Mouse (Mus musculus) ovary, adult 18-20 months (tissue): ENCODE data around the gene Rora.

Source experiments
- DNase-seq: peaks from one replicate; pipeline ENCODE4 v3.0.0; 2022; ENCODE audit warnings: low spot score, mixed read lengths

The Rora gene

GRCm38 (mm10) chr9:69229935-69230334 lies 576.3 kb downstream of the Rora start:
- DNase-seq, result no peak

DNA sequence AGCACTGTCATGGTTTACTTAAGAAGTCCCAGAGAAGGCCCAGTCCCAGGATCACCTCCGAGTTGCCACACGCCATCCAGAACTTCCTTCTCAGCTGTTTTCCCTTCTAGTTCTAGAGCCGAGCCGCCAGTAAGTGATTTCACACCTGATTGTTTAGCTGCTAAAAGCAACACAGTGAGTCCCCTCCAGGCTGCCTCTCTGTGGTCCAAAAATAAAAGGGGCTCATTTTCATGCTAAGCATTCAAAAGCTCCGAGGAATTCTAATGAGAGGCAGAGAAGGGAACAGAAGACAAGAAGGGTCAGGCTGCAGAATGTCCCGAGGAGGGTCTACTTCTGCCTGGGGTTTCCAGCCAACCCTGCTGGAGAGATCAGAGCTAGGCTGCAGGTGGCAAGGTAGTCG lies 580.9 kb downstream of the Rora start:
- DNase-seq, result no peak

GRCm38 (mm10) chr9:69237316-69237715 lies 583.7 kb downstream of the Rora start:
- no peak for DNase-seq

DNA sequence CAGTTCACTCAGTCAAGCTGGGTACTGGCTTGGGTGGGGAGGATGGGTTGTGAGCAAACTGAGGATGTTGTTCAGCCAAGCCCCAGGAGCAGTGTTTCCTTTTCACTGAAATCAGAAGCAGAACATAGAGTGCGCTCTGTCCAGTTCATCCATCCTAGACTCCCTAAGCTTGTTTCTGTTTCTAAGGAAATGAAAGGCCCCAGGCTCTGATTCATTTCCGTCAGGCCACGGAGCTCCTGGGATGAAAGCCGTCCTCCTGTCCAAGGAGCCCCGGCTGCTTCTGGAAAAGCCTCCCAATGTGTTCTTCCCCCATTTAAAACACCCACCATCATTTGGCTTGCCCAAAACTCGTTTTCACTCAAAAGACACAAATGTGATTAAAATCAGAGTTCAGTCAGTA lies 589.0 kb downstream of the Rora start:
- no peak for DNase-seq

GRCm38 (mm10) chr9:69243626-69244025 lies 590.0 kb downstream of the Rora start:
- no peak for DNase-seq

GRCm38 (mm10) chr9:69246225-69246624 lies 592.6 kb downstream of the Rora start:
- no peak for DNase-seq

GRCm38 (mm10) chr9:69249586-69249985 lies 596.0 kb downstream of the Rora start:
- DNase-seq, result no peak

DNA sequence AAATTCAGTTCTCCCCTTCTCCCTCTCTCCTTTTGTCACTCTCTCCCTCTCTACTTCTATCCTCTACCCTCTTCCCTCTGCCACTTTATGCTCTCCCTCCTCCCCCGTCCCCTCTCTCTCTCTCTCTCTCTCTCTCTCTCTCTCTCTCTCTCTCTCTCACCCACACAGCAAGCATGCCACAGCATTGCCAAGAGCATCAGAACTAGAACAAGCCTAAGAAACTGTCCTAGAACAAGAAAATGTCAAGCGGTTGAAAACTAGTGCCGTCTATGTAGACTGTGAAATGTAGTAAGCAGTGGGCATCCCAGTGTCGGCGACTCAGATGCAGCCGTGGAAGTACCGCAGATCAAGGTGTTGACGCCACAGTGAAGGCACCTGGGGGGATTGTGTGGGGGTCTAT lies 596.7 kb downstream of the Rora start:
- no peak for DNase-seq

DNA sequence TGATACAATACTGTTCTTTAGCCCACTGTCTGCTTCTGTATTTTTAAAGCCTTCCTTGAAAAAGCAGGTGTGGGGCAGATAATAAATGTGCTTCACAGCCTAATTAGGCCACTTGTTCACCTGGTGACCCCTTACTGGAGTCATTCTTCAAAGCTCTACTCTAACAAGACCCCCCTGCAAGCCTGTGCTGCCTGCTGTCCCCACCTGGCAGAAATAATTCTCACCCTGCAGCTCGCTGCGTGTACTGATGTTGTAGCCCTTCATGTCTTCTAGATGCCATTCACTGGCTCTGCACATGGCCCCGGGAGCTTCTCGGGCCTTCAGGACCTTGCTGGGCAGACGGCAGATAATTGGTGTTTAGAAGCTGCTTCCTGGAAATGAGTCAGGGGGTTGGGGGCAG lies 604.9 kb downstream of the Rora start:
- DNase-seq, result no peak

DNA sequence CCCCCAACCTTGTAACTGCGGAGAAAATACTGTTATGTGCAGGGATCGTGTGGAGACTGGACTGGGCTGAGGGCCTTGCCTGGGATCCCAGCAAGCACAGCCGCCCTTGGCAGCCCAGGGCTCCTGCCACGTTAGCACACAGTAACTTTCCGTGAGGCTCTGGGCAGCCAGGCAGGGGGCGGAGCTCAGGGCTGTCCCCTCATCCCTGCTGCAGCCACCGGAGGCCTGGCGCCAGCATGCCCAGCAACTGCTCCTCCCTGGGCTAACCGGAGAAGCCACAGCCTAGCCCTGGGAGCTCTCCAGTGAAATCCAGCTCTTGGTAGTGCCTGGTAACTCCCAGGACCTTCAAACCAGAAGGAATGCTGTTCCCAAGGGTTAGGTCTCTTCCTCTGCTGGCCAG lies 605.8 kb downstream of the Rora start:
- peak; percentile 78 for DNase-seq

- no peak for DNase-seq
Observed at GRCm38 (mm10) chr9:69265151-69265550, 611.6 kb downstream of the Rora start.

GRCm38 (mm10) chr9:69270374-69270773 lies 616.8 kb downstream of the Rora start:
- DNase-seq, result no peak

- DNase-seq, result no peak
Observed at GRCm38 (mm10) chr9:69270931-69271330, 617.3 kb downstream of the Rora start.

GRCm38 (mm10) chr9:69272884-69273283 lies 619.3 kb downstream of the Rora start:
- DNase-seq, result no peak

GRCm38 (mm10) chr9:69274766-69275485 lies 621.3 kb downstream of the Rora start:
- peak; percentile 25 for DNase-seq

GRCm38 (mm10) chr9:69277256-69277655 lies 623.7 kb downstream of the Rora start:
- no peak for DNase-seq

GRCm38 (mm10) chr9:69285011-69285410 lies 631.4 kb downstream of the Rora start:
- DNase-seq, result no peak

DNA sequence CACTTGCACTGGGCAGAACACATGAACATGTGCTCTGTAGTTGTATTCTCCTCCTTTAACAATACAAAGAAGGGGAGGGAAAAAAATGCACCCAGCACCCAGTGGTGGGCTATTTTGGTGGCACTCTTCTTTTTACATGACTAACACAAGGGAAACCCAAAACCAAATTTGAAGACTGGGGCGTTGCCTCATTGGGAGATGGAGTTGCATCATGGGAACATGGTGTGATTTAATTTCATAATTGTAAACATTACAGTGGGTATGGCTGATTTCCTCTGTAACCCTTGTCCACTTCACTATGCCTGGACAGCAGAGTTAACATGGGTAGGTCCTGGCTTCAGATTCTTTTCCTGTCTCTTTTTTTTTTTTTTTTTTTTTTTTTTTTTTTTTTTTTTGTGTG lies 634.5 kb downstream of the Rora start:
- DNase-seq, result no peak

DNA sequence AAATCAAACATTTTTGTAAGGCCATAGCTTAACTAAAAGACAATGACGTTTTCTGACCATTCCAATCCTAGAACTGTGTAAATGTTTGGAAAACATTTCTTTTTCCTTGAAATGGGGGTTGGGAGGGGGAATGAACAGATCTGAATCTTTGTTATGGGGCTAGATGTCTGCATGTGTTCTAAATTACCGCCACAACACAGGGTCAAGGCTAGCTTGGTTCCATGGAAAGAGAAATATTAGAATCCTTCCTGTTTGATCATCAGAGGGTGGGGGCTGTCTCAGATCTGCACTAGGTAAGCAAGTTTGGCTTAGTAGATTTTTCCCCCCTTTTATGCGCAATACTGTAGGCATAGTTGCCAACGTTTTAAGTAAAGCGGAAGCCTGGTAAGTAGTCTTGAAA lies 635.0 kb downstream of the Rora start:
- no peak for DNase-seq

DNA sequence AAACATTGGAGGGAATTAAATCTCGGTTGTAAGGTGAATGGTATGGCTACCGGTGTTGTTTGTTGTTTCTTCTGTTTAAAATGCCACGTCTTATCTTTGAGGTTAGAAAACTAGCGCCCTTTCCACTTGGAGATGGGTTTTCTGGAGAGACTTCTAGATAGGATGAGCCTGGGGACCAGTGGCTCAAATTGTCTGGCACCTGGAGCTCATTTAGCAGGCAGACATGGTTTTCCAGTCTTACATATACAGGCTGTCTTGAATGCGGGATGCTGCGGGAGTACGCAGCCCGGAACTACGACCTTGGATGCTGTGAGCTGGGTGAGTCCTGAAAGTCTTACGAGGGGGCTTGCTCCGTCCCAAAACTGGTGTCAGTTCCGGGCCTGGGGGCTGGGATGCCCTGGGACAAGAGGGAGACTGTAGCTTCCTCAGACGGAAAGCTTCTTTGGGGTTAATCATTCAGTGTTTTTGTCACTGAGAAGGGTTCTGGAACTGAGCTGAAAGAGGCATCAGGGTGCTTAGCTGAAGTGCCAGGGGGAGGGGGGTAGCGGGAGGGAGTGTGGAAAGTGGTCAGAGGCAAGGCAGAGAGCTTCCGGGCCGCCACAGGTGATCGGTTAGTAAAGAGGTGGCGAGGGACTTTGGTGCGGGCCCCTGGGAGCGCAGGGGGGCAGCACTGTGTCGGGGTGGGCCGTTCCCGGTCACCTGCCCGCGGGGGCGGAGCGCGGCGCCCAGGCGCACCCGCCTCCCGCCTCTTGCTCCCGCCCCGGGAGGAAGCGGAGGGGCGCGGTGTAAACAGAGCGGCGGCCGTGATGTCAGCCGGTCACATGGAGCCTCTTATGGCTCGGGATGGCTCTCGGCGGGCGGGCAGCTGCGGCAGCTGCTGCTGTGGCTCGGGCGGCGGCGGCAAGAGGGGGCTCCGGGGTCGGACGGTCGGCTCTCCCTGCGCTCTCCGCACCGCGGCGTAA lies 635.8 kb downstream of the Rora start:
- DNase-seq, result peak; percentile 87

DNA sequence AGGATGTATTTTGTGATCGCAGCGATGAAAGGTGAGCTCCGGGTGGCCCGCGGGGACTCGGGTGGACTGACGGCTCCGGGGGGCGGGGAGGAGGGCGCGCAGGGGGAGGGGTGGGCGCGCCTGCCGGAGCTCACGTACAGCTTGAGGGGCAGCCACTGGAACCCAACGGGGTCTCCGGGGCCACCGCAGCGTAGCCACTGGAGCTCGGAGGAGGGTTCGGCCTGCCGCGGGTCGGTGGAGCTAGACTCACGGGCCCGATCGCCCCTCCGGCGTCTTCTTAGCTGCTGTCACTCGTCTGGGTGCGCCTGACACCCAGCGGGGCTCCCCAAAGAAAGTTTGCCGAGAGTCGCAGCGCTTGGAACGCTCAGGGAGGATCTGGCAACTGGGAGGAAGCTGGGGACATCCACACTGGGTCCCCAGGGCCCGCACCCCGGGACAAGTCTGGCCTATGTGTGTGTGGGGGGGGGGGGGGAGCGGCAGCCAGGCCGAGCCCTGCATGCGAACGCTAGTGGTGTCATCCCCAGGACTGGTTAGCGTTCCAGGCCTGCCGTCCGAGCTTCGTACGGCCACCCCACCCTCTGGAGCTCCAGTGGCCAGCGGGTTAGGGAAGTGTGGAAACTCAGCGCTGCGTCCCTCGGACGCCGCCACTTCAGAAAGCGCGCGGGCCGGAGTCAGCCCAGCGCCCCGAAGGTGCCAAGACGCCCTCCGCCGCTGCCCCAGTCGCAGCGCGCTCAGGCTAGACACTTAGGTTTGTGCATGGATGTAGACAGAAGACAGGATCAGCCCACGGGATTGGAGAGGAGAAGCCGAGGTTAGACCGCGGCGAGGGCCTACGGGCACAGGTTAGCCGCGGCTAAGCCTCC lies 636.7 kb downstream of the Rora start:
- DNase-seq, result peak; percentile 21

- peak; percentile 13 for DNase-seq
Observed at GRCm38 (mm10) chr9:69290881-69291450, 637.4 kb downstream of the Rora start.
